Mouse (Mus musculus): ENCODE data around the gene Fxyd3. TPM values are rescaled to one million over a fixed set of nuclear protein-coding genes. Genes with fewer than 3 reads are reported as not detected.

Fxyd3 gene
- 0.27 and 0.46 TPM in 2 replicates for total RNA-seq (2014; rRNA removed)
- 0.50 and 0.83 TPM in 2 replicates for polyA plus RNA-seq (2012; rRNA removed)

- Histone ChIP-seq H3K36me3 (ENCODE audit: control insufficient read depth, insufficient read depth, low read length) (no peaks in the 10 kb centered on the region), H3K79me2 (ENCODE audit: control insufficient read depth, insufficient read depth, low read length) (no peaks in the 10 kb centered on the region), H3K4me3 (ENCODE audit: insufficient read depth, low read depth, low read length) (no peak within 1 kb of the TSS), H3K9ac (ENCODE audit: low read depth, low read length) (no peak within 1 kb of the TSS), H3K4me1 (ENCODE audit: control insufficient read depth, insufficient read depth, low read length) (peaks cover 8% of the 10 kb centered on the region), H3K27ac (replicated peaks; ENCODE audit: insufficient read depth, low read depth, low read length) (no peak within 1 kb of the TSS), H3K27me3 (ENCODE audit: control insufficient read depth, insufficient read depth, low read length) (no peaks in the 10 kb centered on the region)
- DNase-seq (ENCODE audit: extremely low read depth, low read depth, low spot score) = no peak
- TF ChIP-seq POLR2A (IDR thresholded peaks at IDR 0.05; ENCODE audit: extremely low read depth, insufficient read depth, low read length) (no peak), CTCF (IDR thresholded peaks at IDR 0.05; ENCODE audit: low read depth, low read length) (no peak)
- WGBS = 48% methylated on average over 5 of the region's 5 CpGs
These were observed at the start of gene Fxyd3 for GRCm38 (mm10) chr7:31076492-31076891. Gene Fxyd3 (minus strand): TSS chr7:31076704.

GRCm38 (mm10) chr7:31125116-31125515 lies 48.6 kb upstream of the Fxyd3 start:
- no peak for TF ChIP-seq POLR2A (IDR thresholded peaks at IDR 0.05; ENCODE audit: extremely low read depth, insufficient read depth, low read length)
- no peak for TF ChIP-seq CTCF (IDR thresholded peaks at IDR 0.05; ENCODE audit: low read depth, low read length)
- WGBS = 80% methylated on average over 13 of the region's 13 CpGs
- DNase-seq (ENCODE audit: extremely low read depth, low read depth, low spot score) = no peak
- Histone ChIP-seq H3K4me3 (ENCODE audit: insufficient read depth, low read depth, low read length) (no peak overlapping the region), H3K4me1 (ENCODE audit: control insufficient read depth, insufficient read depth, low read length) (peaks cover 3% of the 10 kb centered on the region; the same call in 1 of the 2 replicates), H3K79me2 (ENCODE audit: control insufficient read depth, insufficient read depth, low read length) (no peaks in the 10 kb centered on the region), H3K9ac (ENCODE audit: low read depth, low read length) (no peak overlapping the region), H3K27me3 (ENCODE audit: control insufficient read depth, insufficient read depth, low read length) (peaks cover 6% of the 10 kb centered on the region), H3K27ac (replicated peaks; ENCODE audit: insufficient read depth, low read depth, low read length) (no peak overlapping the region), H3K36me3 (ENCODE audit: control insufficient read depth, insufficient read depth, low read length) (peaks cover 2% of the 10 kb centered on the region; the same call in 1 of the 2 replicates)

GRCm38 (mm10) chr7:31124381-31124780 lies 47.9 kb upstream of the Fxyd3 start:
- Histone ChIP-seq H3K27ac (replicated peaks; ENCODE audit: insufficient read depth, low read depth, low read length) (no peak overlapping the region), H3K36me3 (ENCODE audit: control insufficient read depth, insufficient read depth, low read length) (no peaks in the 10 kb centered on the region), H3K79me2 (ENCODE audit: control insufficient read depth, insufficient read depth, low read length) (no peaks in the 10 kb centered on the region), H3K4me3 (ENCODE audit: insufficient read depth, low read depth, low read length) (no peak overlapping the region), H3K4me1 (ENCODE audit: control insufficient read depth, insufficient read depth, low read length) (peaks cover 3% of the 10 kb centered on the region; the same call in 1 of the 2 replicates), H3K27me3 (ENCODE audit: control insufficient read depth, insufficient read depth, low read length) (peaks cover 6% of the 10 kb centered on the region), H3K9ac (ENCODE audit: low read depth, low read length) (no peak overlapping the region)
- 88% methylated on average over 5 of the region's 5 CpGs for WGBS
- TF ChIP-seq CTCF (IDR thresholded peaks at IDR 0.05; ENCODE audit: low read depth, low read length) (no peak), POLR2A (IDR thresholded peaks at IDR 0.05; ENCODE audit: extremely low read depth, insufficient read depth, low read length) (no peak)
- DNase-seq (ENCODE audit: extremely low read depth, low read depth, low spot score) = no peak

GRCm38 (mm10) chr7:31123697-31124096 lies 47.2 kb upstream of the Fxyd3 start:
- Histone ChIP-seq H3K27ac (replicated peaks; ENCODE audit: insufficient read depth, low read depth, low read length) (no peak overlapping the region), H3K36me3 (ENCODE audit: control insufficient read depth, insufficient read depth, low read length) (no peaks in the 10 kb centered on the region), H3K4me3 (ENCODE audit: insufficient read depth, low read depth, low read length) (no peak overlapping the region), H3K9ac (ENCODE audit: low read depth, low read length) (no peak overlapping the region), H3K4me1 (ENCODE audit: control insufficient read depth, insufficient read depth, low read length) (peaks cover 3% of the 10 kb centered on the region; the same call in 1 of the 2 replicates), H3K79me2 (ENCODE audit: control insufficient read depth, insufficient read depth, low read length) (no peaks in the 10 kb centered on the region), H3K27me3 (ENCODE audit: control insufficient read depth, insufficient read depth, low read length) (peaks cover 6% of the 10 kb centered on the region)
- WGBS = 74% methylated on average over 3 of the region's 3 CpGs
- DNase-seq (ENCODE audit: extremely low read depth, low read depth, low spot score) = no peak
- TF ChIP-seq POLR2A (IDR thresholded peaks at IDR 0.05; ENCODE audit: extremely low read depth, insufficient read depth, low read length) = no peak
- no peak for TF ChIP-seq CTCF (IDR thresholded peaks at IDR 0.05; ENCODE audit: low read depth, low read length)

- TF ChIP-seq CTCF (IDR thresholded peaks at IDR 0.05; ENCODE audit: low read depth, low read length) = no peak
- TF ChIP-seq POLR2A (IDR thresholded peaks at IDR 0.05; ENCODE audit: extremely low read depth, insufficient read depth, low read length) = no peak
- H3K9ac ChIP-seq (ENCODE audit: low read depth, low read length) = no peak overlapping the region
- H3K27me3 ChIP-seq (ENCODE audit: control insufficient read depth, insufficient read depth, low read length) = peaks cover 6% of the 10 kb centered on the region
- peaks cover 3% of the 10 kb centered on the region; the same call in 1 of the 2 replicates for H3K4me1 ChIP-seq (ENCODE audit: control insufficient read depth, insufficient read depth, low read length)
- 93% methylated on average over 16 of the region's 16 CpGs for WGBS
- no peaks in the 10 kb centered on the region for H3K79me2 ChIP-seq (ENCODE audit: control insufficient read depth, insufficient read depth, low read length)
- no peak for DNase-seq (ENCODE audit: extremely low read depth, low read depth, low spot score)
- no peak overlapping the region for H3K4me3 ChIP-seq (ENCODE audit: insufficient read depth, low read depth, low read length)
- no peaks in the 10 kb centered on the region for H3K36me3 ChIP-seq (ENCODE audit: control insufficient read depth, insufficient read depth, low read length)
- no peak overlapping the region for H3K27ac ChIP-seq (replicated peaks; ENCODE audit: insufficient read depth, low read depth, low read length)
These were observed 46.4 kb upstream of the Fxyd3 start for GRCm38 (mm10) chr7:31122641-31123631.

Data from liver, adult 2 months (tissue).